Mouse (Mus musculus): ENCODE data around the gene Itm2c. TPM values are rescaled to one million over a fixed set of nuclear protein-coding genes. Genes with fewer than 3 reads are reported as not detected.

The Itm2c gene
- polyA plus RNA-seq, 1 experiment from 2014 or later: 188 TPM

DNA sequence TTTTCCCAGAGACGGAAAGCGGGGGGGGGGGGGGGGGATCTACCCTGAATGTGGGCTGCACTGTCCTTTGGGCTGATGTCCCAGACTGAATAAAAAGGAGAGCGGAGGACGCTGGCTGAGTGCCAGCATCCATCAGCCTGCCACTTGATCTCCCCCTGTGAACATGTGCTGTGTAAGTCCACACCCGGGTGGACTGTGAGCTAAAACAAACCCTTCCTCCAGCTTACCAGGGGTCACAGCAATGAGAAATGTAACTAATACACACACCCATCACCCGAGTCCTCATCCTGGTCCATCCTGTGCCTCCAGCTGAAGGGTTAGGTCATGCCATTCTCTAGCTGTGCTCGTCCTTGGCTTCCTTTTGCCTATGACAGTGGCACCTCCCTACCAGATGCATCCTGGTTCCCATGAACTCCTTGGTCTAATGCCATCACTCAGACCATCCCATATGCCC is 8.1 kb downstream of the Itm2c start:
- DNase-seq (ENCODE audit: low spot score): no peak
- Histone ChIP-seq H3K9me3 (replicated peaks) (no peaks in the 10 kb centered on the region), H3K27me3 (ENCODE audit: low read depth, poor library complexity, severe bottlenecking) (no peaks in the 10 kb centered on the region), H3K4me1 (peaks cover 41% of the 10 kb centered on the region), H3K4me3 (no peak overlapping the region), H3K36me3 (peaks cover 71% of the 10 kb centered on the region), H3K27ac (no peak overlapping the region)
- WGBS: 90% methylated on average over 7 of the region's 7 CpGs

DNA sequence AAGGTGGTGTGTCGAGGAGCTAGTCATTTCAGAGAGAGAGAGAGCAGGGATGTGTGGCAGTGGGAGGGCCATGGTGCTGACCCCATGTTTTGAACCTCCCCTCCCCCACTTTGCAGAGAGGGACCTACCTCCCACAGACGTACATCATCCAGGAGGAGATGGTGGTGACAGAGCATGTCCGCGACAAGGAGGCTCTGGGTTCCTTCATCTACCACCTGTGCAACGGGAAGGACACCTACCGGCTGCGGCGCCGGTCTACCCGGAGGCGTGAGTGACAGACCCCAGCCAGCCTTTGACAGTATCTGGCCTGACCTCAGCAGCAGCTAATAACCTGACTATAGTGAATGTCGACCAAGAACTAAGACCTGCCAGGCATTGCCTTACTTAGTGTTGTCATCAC is 12.8 kb downstream of the Itm2c start:
- no peaks in the 10 kb centered on the region for H3K27me3 ChIP-seq (ENCODE audit: low read depth, poor library complexity, severe bottlenecking)
- DNase-seq (ENCODE audit: low spot score): no peak
- WGBS: 67% methylated on average over 12 of the region's 12 CpGs
- 0 out of 2 replicates have a peak, but pooled peaks cover under 1% of the 10 kb centered on the region for H3K4me1 ChIP-seq
- H3K4me3 ChIP-seq: no peak overlapping the region
- no peak overlapping the region for H3K27ac ChIP-seq
- H3K9me3 ChIP-seq (replicated peaks): no peaks in the 10 kb centered on the region
- H3K36me3 ChIP-seq: peaks cover 90% of the 10 kb centered on the region

DNA sequence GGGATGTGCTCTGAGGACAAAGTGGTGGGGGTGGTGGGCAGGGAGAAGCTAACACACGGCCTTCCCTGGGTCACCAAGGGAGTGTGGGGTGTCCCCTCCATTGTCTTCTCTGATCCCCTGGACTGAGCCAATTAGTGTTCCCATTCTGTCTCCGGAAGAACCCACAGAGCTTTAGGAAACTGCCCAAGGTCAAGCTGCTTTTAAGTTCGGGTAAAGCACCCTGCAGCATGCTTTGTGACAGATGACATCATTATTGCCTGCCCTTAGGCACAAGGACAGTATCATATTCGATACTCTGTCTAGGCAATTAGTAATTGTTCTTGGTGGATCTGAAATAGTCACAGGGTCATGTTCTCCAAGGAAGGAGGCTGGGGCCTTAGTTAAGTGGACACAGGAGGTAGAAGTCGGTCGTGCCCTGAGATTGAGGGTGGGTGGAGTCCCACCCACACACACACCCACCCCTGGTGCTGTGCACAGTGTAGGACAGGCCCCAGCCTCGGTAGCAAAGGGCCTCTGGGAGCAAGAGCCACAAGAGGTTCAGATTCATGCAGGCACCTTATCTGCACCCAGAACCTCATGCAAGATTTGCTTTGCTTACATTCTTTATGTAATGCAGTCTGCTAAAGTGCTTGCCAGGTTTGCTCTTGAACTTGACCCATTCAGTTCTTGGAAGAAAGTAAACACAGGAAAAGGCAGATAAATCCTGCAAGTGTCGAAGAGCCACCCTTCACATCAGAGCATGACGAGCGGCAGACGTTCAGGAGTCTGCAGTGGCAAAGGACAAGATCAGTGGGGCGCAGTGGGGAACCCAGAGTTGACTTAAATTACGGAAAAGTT is 14.9 kb downstream of the Itm2c start:
- H3K27ac ChIP-seq: no peak overlapping the region
- WGBS: 83% methylated on average over 13 of the region's 13 CpGs

DNA sequence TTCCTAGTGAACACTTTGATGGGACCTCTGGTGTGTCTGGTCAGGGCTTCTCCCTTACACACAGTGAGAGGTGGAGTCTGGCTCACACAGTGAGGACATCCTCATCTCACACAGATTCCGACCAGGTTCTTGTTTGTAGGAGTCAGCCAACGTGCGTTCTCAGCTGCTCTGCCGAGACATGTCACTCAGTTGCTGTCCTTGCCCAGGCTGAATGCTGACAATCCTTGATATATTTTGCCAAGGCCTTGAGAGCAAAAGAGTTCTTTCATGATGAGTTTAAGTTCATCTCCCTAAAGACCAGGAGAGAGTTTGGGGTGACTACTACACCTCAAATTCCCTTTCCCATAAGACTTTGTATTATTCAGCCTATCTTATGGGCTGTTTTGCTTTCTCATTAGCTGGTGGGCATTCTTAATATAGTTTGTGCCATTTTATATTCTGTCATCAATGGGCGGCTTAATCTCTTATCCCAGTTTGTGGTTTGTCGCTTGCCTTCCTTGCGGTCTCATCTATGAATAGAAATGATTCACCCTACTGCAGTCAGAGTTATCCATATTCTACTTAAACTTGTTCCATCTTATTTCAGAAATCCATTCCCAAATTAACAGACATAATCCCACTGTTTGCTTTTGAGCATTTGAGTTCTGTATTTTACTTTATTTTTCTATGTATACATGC is 19.1 kb downstream of the Itm2c start:
- no peak overlapping the region for H3K4me3 ChIP-seq
- no peak overlapping the region for H3K27ac ChIP-seq
- peaks cover 28% of the 10 kb centered on the region for H3K36me3 ChIP-seq
- H3K9me3 ChIP-seq (replicated peaks): no peaks in the 10 kb centered on the region
- no peak for DNase-seq (ENCODE audit: low spot score)
- H3K27me3 ChIP-seq (ENCODE audit: low read depth, poor library complexity, severe bottlenecking): no peaks in the 10 kb centered on the region
- peaks cover 10% of the 10 kb centered on the region; the same call in 1 of the 2 replicates for H3K4me1 ChIP-seq
- 94% methylated on average over 7 of the region's 7 CpGs for WGBS

More for the DNA sequence above, 14.9 kb downstream of the Itm2c start:
- H3K4me1 ChIP-seq: no peaks in the 10 kb centered on the region
- H3K36me3 ChIP-seq: peaks cover 69% of the 10 kb centered on the region
- H3K9me3 ChIP-seq (replicated peaks): no peaks in the 10 kb centered on the region
- H3K27me3 ChIP-seq (ENCODE audit: low read depth, poor library complexity, severe bottlenecking): no peaks in the 10 kb centered on the region
- H3K4me3 ChIP-seq: no peak overlapping the region
- DNase-seq (ENCODE audit: low spot score): no peak

DNA sequence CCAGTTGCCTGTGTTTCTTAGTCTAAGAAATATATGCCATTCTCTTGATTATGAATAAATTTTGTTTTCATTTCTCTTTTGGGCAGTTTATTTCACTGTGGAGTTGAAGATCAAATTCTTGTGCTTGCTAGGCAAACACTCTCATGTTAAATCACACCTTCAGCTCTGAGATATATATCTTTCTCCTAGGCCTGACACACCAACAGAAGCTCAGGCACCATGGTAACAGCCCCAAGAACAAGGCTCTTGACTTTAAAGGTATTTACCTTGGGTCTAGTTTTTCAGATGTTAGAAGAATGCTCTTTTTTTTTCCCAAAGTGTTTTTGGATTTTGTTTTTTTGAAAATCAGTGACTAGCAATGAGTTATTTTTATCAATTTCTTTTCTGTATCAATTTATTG is 21.8 kb downstream of the Itm2c start:
- 0 out of 2 replicates have a peak, but pooled peaks cover 1% of the 10 kb centered on the region for H3K36me3 ChIP-seq
- no peaks in the 10 kb centered on the region for H3K9me3 ChIP-seq (replicated peaks)
- no peak overlapping the region for H3K27ac ChIP-seq
- no peaks in the 10 kb centered on the region for H3K27me3 ChIP-seq (ENCODE audit: low read depth, poor library complexity, severe bottlenecking)
- no peak for DNase-seq (ENCODE audit: low spot score)
- no peak overlapping the region for H3K4me3 ChIP-seq
- peaks cover 10% of the 10 kb centered on the region; the same call in 1 of the 2 replicates for H3K4me1 ChIP-seq

DNA sequence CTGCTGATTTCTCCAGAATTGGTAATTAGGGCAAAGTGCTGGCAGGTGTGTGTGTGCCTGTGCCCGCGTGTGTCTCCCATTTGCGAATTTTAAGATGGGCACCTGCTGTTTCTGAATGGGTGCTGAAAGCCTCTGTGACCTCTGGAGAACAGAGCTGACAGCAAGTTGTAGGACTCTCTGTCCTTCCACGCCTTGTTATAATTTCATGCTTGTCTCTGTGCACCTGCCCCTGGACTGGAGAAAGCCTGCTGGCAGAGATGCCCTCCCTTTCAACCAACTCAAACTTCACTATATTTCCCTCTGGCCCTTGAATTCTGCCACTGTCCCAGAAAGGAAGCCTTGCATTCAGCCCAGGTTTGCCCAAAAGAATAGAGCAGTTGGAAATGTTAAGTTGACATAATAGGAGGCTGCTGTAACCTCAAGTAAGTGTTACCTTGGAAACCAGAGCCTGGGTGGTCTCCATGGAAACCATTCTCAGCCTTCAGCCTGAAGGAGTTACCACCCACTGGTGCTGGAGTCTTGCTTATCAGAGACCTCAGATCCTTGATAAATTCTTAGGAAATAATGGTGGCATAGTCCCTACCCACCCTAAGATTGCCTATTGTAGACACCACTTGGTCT is 22.9 kb downstream of the Itm2c start:
- 63% methylated on average over 4 of the region's 4 CpGs for WGBS
- no peaks in the 10 kb centered on the region for H3K9me3 ChIP-seq (replicated peaks)
- no peak overlapping the region for H3K27ac ChIP-seq
- H3K4me3 ChIP-seq: no peak overlapping the region
- H3K36me3 ChIP-seq: no peaks in the 10 kb centered on the region
- DNase-seq (ENCODE audit: low spot score): no peak
- H3K27me3 ChIP-seq (ENCODE audit: low read depth, poor library complexity, severe bottlenecking): no peaks in the 10 kb centered on the region
- H3K4me1 ChIP-seq: peaks cover 10% of the 10 kb centered on the region; the same call in 1 of the 2 replicates

DNA sequence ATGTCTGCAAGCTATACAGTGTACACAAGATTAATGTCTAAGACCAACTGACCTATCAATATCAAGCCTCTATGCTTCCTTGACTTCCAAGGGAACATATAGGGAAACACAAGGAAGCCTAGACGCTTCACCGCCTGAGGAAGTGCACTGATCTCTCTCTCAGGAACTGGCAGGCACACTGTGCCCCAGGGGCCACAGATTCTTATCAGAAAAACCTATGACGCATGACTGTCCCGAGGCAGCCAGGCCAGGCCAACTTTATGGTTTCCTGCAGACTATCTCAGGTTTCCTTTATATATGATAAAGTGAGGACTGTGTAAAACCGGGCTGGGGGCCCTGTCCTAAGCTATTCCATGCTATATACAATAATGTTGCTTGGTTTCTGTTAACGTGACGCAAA is 25.5 kb downstream of the Itm2c start:
- DNase-seq (ENCODE audit: low spot score): no peak
- H3K4me1 ChIP-seq: peaks cover 10% of the 10 kb centered on the region; the same call in 1 of the 2 replicates
- no peak overlapping the region for H3K27ac ChIP-seq
- no peaks in the 10 kb centered on the region for H3K9me3 ChIP-seq (replicated peaks)
- no peak overlapping the region for H3K4me3 ChIP-seq
- no peaks in the 10 kb centered on the region for H3K36me3 ChIP-seq
- WGBS: 84% methylated on average over 7 of the region's 7 CpGs
- H3K27me3 ChIP-seq (ENCODE audit: low read depth, poor library complexity, severe bottlenecking): no peaks in the 10 kb centered on the region

DNA sequence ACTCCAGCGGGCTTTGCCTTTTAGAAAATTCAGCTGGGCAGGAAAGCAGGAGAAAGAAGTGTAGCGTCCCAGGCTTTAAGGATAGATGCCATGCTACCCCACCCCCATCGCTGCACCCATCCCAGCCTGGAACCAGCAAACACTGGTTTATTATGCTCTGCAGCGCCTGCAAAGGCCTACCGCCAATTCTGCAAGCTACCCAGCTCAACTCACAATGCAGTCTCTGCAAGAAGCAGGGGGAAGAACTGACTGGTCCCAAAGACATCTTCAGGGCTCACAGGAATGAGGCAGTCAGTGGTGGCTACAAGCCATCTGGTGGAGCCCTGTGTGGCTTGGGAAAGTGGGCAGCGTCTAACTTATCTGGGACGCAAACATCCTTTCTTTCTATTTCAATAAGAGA is 27.6 kb downstream of the Itm2c start:
- Histone ChIP-seq H3K27me3 (ENCODE audit: low read depth, poor library complexity, severe bottlenecking) (no peaks in the 10 kb centered on the region), H3K4me1 (peaks cover 9% of the 10 kb centered on the region; the same call in 1 of the 2 replicates), H3K27ac (no peak overlapping the region), H3K4me3 (no peak overlapping the region), H3K9me3 (replicated peaks) (no peaks in the 10 kb centered on the region), H3K36me3 (no peaks in the 10 kb centered on the region)
- DNase-seq (ENCODE audit: low spot score): no peak
- 90% methylated on average over 7 of the region's 7 CpGs for WGBS

DNA sequence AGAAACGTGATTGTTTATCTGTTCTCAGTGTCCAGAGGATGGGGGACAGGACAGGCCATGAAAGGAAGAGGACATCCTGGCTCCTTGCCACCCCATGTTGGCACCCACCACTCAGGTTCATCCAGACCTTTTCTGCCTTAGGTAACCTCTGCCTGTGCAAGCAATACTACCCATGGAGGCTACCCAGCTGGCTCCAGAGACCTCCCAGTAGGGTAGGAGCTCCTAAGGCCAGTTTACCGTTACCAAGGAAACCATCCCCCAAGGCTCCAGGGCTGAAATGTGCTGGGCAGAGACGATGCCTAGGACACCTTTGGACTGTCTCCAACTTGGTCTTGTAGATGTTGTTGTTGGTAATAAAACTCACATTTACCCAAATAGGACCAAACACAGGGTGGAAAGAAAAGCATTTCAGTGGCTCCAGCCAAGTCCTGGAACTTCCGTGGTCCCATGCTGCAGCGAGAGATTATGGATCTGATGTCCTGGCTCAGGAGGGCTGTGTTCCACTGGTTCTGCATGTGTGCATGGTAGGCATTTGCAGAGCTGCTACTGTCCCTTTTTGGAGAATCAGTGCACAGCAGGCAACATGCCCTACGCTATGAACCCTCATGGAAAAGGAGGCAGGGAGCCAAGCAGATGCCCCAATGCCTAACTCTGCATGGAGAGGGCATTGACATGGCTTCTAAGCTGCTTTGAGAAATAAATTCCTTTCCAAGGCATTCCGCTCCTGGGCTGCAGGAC is 28.2 kb downstream of the Itm2c start:
- H3K4me3 ChIP-seq: no peak overlapping the region
- peaks cover 3% of the 10 kb centered on the region; the same call in 1 of the 2 replicates for H3K4me1 ChIP-seq
- WGBS: 77% methylated on average over 7 of the region's 7 CpGs
- H3K27ac ChIP-seq: no peak overlapping the region
- no peak for DNase-seq (ENCODE audit: low spot score)
- H3K27me3 ChIP-seq (ENCODE audit: low read depth, poor library complexity, severe bottlenecking): no peaks in the 10 kb centered on the region
- no peaks in the 10 kb centered on the region for H3K9me3 ChIP-seq (replicated peaks)
- H3K36me3 ChIP-seq: no peaks in the 10 kb centered on the region

DNA sequence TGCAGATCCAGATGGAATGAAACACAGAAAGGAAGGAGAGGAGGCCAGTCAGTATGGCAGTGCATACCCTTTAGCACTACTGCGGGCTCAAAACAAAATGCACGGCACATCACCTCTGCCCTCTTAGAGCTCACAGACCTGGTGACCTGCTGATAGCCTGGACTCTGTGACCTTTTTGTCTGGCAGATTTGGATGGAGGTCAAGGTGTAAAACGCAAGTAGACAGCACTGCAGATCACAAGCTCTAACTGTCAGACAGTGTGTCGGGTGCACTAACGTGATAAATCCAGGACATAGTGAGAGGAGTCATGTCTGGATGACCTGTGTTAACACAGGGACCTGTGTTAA is 28.8 kb downstream of the Itm2c start:
- WGBS: 74% methylated on average over 5 of the region's 5 CpGs
- H3K36me3 ChIP-seq: no peaks in the 10 kb centered on the region
- H3K4me1 ChIP-seq: no peaks in the 10 kb centered on the region
- no peak overlapping the region for H3K27ac ChIP-seq
- DNase-seq (ENCODE audit: low spot score): no peak
- H3K27me3 ChIP-seq (ENCODE audit: low read depth, poor library complexity, severe bottlenecking): no peaks in the 10 kb centered on the region
- no peaks in the 10 kb centered on the region for H3K9me3 ChIP-seq (replicated peaks)
- no peak overlapping the region for H3K4me3 ChIP-seq

DNA sequence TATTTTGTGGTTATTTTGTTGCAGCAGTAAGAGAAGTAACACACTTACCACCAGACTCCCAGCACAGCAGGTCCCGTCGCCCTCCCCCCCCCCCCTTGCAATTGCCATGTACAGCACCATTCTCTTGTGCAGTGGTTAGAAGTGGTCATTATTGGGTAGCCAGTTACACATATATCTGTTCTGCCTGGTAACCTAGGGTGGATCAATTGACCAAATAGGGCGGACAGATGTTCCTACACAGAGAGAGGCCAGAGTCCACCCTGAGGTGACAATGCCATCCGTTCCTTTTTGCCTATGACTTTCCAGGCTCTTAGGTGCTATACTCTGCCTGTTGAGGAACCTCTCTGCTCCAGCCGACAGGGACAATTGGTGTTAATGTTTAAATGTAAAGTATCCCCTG is 31.1 kb downstream of the Itm2c start:
- no peaks in the 10 kb centered on the region for H3K9me3 ChIP-seq (replicated peaks)
- no peak overlapping the region for H3K27ac ChIP-seq
- DNase-seq (ENCODE audit: low spot score): no peak
- WGBS: 80% methylated on average over 5 of the region's 5 CpGs
- no peaks in the 10 kb centered on the region for H3K36me3 ChIP-seq
- H3K4me3 ChIP-seq: no peak overlapping the region
- no peaks in the 10 kb centered on the region for H3K27me3 ChIP-seq (ENCODE audit: low read depth, poor library complexity, severe bottlenecking)
- peaks cover 11% of the 10 kb centered on the region for H3K4me1 ChIP-seq

DNA sequence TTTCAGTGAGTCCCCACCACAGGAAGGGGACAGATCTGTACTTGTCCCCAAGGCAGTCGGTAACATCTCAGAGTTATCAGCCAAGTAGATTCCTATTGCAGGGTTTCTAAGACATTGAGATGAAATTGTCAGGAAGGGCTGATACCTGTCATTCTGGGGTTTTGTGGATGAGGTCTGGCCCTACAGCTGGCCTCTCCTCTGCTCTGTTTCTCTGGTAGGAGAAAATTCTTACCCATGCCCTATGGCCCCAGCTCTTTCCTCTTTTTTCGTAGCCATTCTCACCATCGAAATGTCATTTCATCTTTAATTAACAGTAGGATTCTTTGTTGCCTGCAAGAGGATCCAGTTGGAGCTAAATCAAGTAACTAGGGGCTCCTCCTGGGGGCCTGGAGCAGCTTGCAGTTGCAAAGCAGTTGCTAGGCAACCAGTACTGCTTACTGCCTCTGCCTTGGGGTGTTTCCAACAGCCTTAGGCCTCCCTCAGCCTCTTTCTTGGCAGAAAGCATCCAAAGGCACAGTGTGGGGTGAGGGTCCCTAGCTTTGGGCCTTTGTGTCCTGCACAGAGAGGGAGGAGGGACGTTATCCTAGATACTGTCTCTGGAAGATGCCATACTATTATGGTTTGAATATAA is 34.1 kb downstream of the Itm2c start, which contains the start of gene 4933407L21Rik:
TSS of gene 4933407L21Rik (plus strand) at position 427 of the 631 bp plus-strand sequence.
- Histone ChIP-seq H3K4me3 (no peak within 1 kb of the TSS), H3K27ac (no peak within 1 kb of the TSS), H3K9me3 (replicated peaks) (no peaks in the 10 kb centered on the region), H3K4me1 (peaks cover 18% of the 10 kb centered on the region), H3K36me3 (no peaks in the 10 kb centered on the region), H3K27me3 (ENCODE audit: low read depth, poor library complexity, severe bottlenecking) (no peaks in the 10 kb centered on the region)
- DNase-seq (ENCODE audit: low spot score): no peak
- 73% methylated on average over 4 of the region's 4 CpGs for WGBS

All from limb, embryonic 10.5 days (tissue).